Mouse (Mus musculus) left cerebral cortex, postnatal 4 days (tissue): ENCODE results near the gene Atp2a2. TPM values are rescaled to one million over a fixed set of nuclear protein-coding genes. Genes with fewer than 3 reads are reported as not detected.

Source experiments
- DNase-seq: peaks from one replicate; pipeline ENCODE4 v3.0.0-alpha.2; 2022
- intact Hi-C: fragments of 180-260 bp; cut with DNase I; formaldehyde crosslinking; loops from one replicate; pipeline ENCODE4 v1.15.1; 2025
- total RNA-seq, 2 experiments: library from RNA; stranded (reverse); gene quantifications; 2 replicates each; pipeline ENCODE4 v1.2.3; 2021

The Atp2a2 gene
- 100 to 1,000 TPM; 385 to 392 TPM for total RNA-seq

DNA sequence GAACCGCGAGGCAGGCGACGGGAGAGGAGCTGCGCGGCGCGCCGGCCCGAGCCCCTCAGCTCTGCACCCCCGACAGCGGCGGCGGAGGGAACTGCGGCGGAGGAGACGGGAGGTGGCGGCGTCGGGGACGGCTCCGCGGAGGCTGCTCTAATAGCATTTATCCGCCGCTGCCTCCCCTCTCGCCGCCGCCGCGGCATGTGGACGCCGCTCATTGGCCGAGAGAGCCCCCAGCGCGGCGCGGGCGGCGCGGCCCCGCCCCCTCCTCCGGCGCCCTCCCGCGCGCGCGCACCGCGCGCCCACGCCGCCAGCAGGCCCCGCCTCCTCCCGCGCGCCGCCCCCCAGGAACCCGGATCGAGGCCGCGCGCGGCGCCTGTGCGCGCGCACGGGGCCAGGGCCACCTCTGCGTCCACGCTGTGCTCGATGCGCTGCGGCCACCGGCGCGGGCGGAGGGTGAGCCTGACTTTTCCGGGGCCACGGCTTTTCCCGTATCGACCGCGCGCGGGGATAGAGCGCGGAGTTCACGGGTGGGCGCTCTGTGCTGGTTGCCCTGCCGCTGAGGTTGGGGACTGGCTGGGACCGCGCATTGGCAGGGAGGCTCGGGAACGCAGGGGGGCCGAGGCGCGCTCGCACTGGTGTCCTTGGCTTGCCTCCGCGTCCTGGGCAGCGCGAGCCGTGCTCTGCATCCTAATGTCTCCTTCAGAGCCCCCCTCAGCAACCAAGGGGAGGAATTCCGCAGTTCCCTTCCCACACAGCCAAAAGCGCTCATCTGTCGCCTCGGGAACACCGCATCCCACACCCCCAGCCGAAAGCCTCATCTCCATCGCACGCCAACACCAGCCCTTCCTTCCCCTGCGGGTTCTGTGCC lies at the start of gene Atp2a2:
Gene Atp2a2, minus strand, starts transcription at position 149 of the 865 bp plus-strand sequence.
- intact Hi-C loops = loop anchor here (5.0 kb wide), 1 partner anchor 120 kb away; no protein-coding TSS in a partner anchor

DNA sequence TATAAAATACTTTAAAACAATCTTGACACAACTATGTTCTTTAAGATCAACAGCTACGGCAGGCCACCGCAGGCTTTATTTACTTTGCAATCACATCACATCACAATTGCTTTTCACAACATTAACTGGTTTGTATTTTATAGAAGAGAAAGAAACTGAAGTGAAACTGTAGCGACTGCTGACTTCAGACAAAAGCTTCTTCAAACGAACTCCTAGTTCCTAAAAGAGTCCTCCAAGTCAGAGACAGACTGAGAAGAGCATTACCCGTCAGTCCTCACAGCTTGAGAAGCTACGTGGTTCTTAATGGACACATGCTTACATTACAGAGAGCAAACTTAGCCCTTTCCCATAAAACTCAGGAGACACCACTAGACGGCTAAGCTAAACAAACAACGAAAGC lies 48.4 kb upstream of the Atp2a2 start:
- no peak for DNase-seq
- intact Hi-C loops = no loop called here

More for the DNA sequence above, at the start of gene Atp2a2:
- DNase-seq = peak; percentile 94

GRCm38 (mm10) chr5:122548671-122549070 lies 46.6 kb upstream of the Atp2a2 start:
- intact Hi-C loops = loop anchor here (10.0 kb wide), 1 partner anchor 66 kb away; the partner anchor contains the start of gene Ift81
- no peak for DNase-seq

DNA sequence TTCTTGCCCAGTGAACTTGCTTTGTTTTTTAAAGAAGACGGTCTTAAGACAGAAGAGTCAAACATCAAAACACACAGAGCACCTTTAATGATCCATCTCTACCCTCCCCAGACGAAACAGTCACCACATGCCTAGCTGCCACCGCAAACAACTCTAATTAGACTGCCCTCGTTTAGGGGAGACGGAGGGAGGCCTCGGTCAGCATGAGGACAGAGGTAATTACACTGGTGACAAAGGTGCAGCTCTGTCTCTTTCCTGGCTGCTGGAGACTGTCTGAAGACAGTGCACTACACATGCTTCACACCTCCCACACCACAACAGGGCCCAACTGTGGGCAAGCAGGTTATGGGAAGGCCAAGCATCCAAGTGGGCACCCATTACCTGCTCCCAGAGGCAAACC lies 45.8 kb upstream of the Atp2a2 start:
- no peak for DNase-seq
- intact Hi-C loops = loop anchor here (10.0 kb wide), 1 partner anchor 67 kb away; the partner anchor contains the start of gene Ift81

GRCm38 (mm10) chr5:122547251-122547714 lies 45.3 kb upstream of the Atp2a2 start:
- DNase-seq = peak; percentile 32
- intact Hi-C loops = loop anchor here (10.0 kb wide), 1 partner anchor 68 kb away; the partner anchor contains the start of gene Ift81

- no peak for DNase-seq
- intact Hi-C loops = loop anchor here (10.0 kb wide), 1 partner anchor 71 kb away; the partner anchor contains the start of gene Ift81
Observed at GRCm38 (mm10) chr5:122543392-122543791, 41.4 kb upstream of the Atp2a2 start.

- intact Hi-C loops = loop anchor here (10.0 kb wide), 1 partner anchor 73 kb away; the partner anchor contains the start of gene Ift81
- DNase-seq = no peak
Observed at GRCm38 (mm10) chr5:122541871-122542270, 39.8 kb upstream of the Atp2a2 start.

DNA sequence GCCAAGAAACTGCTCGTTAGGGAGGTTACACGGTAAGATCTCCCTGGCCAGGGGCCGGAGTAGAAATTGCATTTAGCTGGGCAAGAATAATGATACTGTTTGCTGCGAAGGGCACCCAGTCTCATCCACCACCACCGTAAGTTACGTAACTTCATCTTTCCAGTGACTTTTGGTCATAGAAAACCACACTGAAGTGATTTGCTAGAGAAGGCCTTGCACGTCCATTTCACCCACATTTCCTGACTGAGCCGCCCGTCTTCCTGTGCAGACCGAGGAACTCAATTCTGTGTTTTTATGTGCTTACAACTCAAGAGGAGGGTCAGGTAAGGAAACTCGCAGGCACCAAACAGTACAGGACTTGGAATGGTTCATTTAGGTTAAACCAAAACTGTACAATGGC lies 36.1 kb upstream of the Atp2a2 start:
- no peak for DNase-seq

GRCm38 (mm10) chr5:122537654-122538053 lies 35.6 kb upstream of the Atp2a2 start:
- no peak for DNase-seq
- intact Hi-C loops = no loop called here

More for the DNA sequence above, 36.1 kb upstream of the Atp2a2 start:
- intact Hi-C loops = no loop called here

- peak; percentile 39 for DNase-seq
- intact Hi-C loops = no loop called here
Observed at GRCm38 (mm10) chr5:122533884-122534283, 31.9 kb upstream of the Atp2a2 start.

DNA sequence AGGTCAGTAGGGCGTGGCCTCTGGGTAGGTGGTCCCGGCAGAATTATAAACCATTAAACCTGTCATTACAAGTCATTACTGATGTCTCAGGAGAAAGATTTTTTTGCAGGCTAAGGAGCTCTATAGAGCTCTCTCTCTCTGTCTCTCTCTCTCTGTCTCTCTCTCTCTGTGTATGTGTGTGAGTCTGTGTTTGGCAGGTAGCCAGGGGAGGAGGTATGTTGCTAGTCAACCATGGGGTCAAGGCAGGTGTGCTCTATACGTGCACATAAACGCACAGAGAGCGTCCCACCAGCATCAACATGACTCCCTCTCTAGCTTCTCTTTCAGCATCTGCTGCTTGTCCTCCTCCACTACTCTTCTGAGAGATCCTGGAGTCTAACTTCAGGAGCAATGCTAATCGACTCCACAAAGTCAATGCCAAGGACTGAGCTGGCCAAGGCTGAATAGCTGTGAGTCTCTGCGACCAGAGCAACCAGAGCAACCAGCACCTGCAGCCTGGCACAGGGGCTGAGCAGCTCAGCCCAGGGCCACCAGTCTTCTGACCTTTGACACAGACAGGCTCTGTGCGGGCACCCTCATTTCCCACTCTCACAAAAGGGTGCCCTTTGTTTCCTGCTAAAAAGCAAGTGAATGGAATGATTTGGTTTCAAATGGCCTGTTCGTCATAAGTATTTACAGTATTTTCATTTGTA lies 28.0 kb upstream of the Atp2a2 start:
- intact Hi-C loops = no loop called here
- DNase-seq = no peak

GRCm38 (mm10) chr5:122529316-122529715 lies 27.3 kb upstream of the Atp2a2 start:
- intact Hi-C loops = no loop called here
- no peak for DNase-seq

DNA sequence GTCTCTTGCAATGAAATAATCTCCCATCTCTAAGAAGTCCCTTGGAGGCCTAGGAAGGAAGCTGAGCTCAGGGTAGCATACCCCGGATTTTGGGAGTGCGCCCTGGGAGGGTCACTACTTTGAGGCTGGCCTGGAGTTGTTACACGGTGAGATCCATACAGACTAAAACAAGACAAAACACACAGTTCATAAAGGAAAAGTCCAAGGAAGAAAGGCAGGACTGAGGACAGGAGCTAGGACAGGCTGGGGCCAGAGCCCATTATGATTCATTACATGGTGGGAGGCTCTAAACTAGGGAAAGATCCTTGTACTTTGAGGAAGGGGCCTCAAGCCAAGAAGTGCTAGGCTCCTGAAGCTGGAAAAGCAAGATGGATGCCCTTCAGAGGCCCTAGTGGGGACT lies 26.6 kb upstream of the Atp2a2 start:
- intact Hi-C loops = no loop called here

GRCm38 (mm10) chr5:122527761-122528160 lies 25.7 kb upstream of the Atp2a2 start:
- intact Hi-C loops = no loop called here
- DNase-seq = no peak

More for the DNA sequence above, 26.6 kb upstream of the Atp2a2 start:
- DNase-seq = no peak

DNA sequence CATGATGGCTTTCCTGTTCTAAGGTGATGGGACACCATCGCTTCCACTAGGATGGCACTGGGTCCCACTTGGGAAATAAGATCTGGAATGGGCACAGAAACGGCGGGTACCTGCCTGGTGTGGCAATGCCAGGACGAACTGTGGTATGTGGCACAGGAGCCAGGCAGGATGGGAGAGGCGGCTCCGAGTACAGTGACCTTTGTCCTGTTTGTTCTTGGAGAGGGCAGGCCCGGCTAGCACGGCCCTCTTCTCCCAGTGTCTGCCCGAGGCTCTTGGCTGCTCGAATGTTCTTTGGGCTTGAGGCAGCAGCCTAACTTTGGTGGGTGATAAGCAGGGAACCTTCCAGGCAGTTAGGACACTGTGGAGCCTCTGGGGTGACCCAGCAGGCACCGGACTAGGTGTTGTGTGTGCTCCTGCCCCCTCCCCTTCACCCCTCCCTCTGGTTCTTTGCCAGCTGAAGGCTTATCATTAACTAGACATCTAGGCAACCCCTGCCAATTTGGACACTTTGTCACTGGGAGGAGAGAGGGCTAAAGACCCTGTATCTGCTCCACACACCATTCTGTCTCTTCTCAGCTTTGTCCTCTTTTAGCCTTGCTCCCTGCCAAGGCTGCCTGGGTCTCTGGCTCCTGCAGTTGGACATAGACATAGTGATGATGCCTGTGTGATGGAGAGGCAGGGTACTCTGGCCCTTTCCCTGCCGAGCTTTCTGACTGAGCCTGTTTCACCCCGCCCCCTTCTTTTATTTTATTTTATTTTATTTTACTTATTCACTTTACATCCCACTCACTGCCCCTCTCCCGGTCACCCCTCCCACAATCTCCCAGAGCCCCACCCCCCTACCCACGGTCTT lies 25.1 kb upstream of the Atp2a2 start:
- intact Hi-C loops = no loop called here

DNA sequence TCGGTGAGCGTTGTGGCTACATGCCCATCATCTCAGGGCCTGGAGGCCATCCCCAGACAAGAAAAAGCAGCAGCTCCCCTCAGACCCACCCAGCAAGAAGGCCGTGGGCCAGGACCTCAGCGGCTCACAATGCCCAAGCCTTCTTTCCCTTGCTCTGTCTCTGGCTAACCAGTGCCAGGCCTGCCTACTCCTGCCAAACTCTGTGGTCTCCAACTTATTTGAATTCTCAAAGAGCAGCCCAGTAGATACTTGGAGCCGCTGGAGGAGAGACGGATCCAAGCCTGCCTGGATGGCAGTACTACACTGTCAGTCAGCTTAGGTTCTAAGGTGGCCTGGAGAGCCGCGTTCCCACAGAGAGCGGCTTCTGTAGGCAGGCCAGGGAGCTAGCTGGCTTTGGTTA lies 24.4 kb upstream of the Atp2a2 start:
- intact Hi-C loops = no loop called here
- peak; percentile 75 for DNase-seq

More for the DNA sequence above, 25.1 kb upstream of the Atp2a2 start:
- DNase-seq = no peak

DNA sequence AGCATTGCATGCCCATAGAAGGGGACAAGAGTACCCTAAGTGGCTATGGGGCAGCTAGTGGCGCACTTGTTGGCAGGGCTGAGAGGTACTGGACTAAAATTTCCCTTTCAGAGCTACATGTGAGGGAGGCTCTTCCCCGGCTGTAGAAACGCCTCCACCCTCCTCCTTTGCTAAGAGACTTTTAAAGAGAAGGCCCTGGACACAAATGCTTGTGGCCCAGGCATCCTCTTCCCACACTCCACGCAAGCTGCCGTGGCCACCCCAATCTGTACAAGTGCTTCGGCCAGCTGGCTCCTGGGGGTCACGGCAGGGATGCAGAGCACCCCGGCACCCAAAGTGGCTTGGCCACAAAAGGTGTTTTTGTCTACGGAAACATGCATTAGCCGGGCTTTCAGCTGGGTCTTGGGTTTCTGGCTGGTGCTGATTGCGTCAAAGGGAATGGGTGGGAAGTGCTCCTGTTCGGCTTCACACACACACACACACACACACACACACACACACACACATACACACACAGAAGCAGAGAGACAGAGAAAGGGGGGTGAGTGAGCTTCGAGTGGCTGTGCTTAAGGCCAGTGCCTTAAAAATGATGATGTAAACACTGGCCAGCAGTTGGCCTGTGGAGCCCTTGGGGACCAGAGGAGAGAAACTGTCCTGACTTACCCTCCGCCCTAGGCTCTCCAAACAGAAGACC lies 23.4 kb upstream of the Atp2a2 start:
- no peak for DNase-seq
- intact Hi-C loops = no loop called here

DNA sequence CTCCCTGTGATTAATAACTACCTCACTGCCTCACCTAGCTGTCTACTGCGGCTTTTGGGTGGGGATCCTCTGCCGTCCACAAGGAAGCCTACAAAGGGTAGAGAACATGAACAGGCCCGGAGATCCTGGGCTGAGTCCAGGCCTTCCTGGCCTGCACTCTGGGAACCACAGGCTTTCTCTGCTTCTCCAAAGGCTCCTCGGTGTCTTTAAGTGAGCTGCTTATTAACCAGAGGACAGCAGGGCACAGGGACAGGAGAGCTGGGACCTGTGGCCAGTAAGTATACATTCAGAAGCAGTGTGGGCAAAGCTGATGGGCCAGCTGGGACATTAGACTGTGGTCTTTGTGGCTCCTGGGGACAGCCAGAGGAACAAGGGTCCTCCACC lies 22.8 kb upstream of the Atp2a2 start:
- intact Hi-C loops = no loop called here
- no peak for DNase-seq

DNA sequence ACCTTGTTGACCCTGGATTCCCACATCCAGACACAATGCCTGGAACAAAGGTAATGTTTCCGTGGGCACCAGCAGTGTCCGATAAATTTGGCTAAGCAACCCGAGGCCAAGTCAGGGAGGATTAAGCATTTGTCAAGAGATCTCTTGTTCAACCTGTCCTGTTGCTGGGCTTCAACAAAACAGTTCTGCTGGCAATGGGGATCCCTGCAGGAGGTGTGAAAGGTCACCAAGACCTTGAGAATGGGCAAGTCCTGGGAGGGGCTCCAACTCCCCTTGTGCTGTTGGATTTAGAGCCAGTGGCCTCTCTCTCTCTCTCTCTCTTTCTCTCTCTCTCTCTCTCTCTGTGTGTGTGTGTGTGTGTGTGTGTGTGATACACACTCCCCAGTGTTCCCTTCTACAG lies 22.2 kb upstream of the Atp2a2 start:
- intact Hi-C loops = no loop called here
- DNase-seq = no peak

- DNase-seq = no peak
- intact Hi-C loops = no loop called here
Observed at GRCm38 (mm10) chr5:122521130-122521473, 19.1 kb upstream of the Atp2a2 start.
